Mouse (Mus musculus): Measurements from ENCODE around the gene Olfr784. TPM values are rescaled to one million over a fixed set of nuclear protein-coding genes. Genes with fewer than 3 reads are reported as not detected.
"Not testable (repeated sequence)": the region's sequence is repeated elsewhere in the genome, so short reads cannot be mapped to it uniquely, and the experiment has no call there.

The Olfr784 gene
- 0.05 TPM in 1 of 2 replicates, not detected in the other for polyA plus RNA-seq (2012; rRNA removed)

GRCm38 (mm10) chr10:129383783-129384182, at the start of gene Olfr784:
TSS of gene Olfr784 (plus strand) at chr10:129384083.
- Histone ChIP-seq H3K4me1 (ENCODE audit: control insufficient read depth, insufficient read depth, low read length) (no peaks in the 10 kb centered on the region), H3K4me3 (replicated peaks; ENCODE audit: extremely low read depth, low read depth, low read length) (no peak within 1 kb of the TSS)
- DNase-seq = no peak
- TF ChIP-seq CTCF (IDR thresholded peaks at IDR 0.05; ENCODE audit: insufficient read depth, low read length) (no peak), POLR2A (IDR thresholded peaks at IDR 0.05; ENCODE audit: borderline replicate concordance, extremely low read depth, low read depth, low read length) (no peak)

- TF ChIP-seq CTCF (IDR thresholded peaks at IDR 0.05; ENCODE audit: insufficient read depth, low read length) = no peak
- no peak for DNase-seq
- Histone ChIP-seq H3K4me1 (ENCODE audit: control insufficient read depth, insufficient read depth, low read length) (no peaks in the 10 kb centered on the region), H3K4me3 (replicated peaks; ENCODE audit: extremely low read depth, low read depth, low read length) (no peak within 1 kb of the TSS)
- 87% methylated on average over 3 of the region's 3 CpGs for WGBS
These were observed 35.3 kb upstream of the Olfr784 start, which contains the start of gene Olfr782 for GRCm38 (mm10) chr10:129348550-129348949. TSS of gene Olfr782 (plus strand) at chr10:129348850.

GRCm38 (mm10) chr10:129352475-129352874, 31.4 kb upstream of the Olfr784 start:
- not testable (repeated sequence) for H3K4me1 ChIP-seq (ENCODE audit: control insufficient read depth, insufficient read depth, low read length); H3K4me3 ChIP-seq (replicated peaks; ENCODE audit: extremely low read depth, low read depth, low read length); DNase-seq
- 60% methylated on average over 2 of the region's 2 CpGs for WGBS

- not testable (repeated sequence) for H3K4me1 ChIP-seq (ENCODE audit: control insufficient read depth, insufficient read depth, low read length); H3K4me3 ChIP-seq (replicated peaks; ENCODE audit: extremely low read depth, low read depth, low read length); DNase-seq
- WGBS = 87% methylated on average over 4 of the region's 4 CpGs
These were observed 27.4 kb upstream of the Olfr784 start for GRCm38 (mm10) chr10:129356496-129356895.

GRCm38 (mm10) chr10:129357307-129357706, 26.6 kb upstream of the Olfr784 start:
- Histone ChIP-seq H3K4me3 (replicated peaks; ENCODE audit: extremely low read depth, low read depth, low read length) (no peak overlapping the region), H3K4me1 (ENCODE audit: control insufficient read depth, insufficient read depth, low read length) (no peaks in the 10 kb centered on the region)
- no peak for DNase-seq
- WGBS = 70% methylated on average over 5 of the region's 5 CpGs
- no peak for TF ChIP-seq CTCF (IDR thresholded peaks at IDR 0.05; ENCODE audit: insufficient read depth, low read length)
- no peak for TF ChIP-seq POLR2A (IDR thresholded peaks at IDR 0.05; ENCODE audit: borderline replicate concordance, extremely low read depth, low read depth, low read length)

GRCm38 (mm10) chr10:129374051-129374450, 9.8 kb upstream of the Olfr784 start:
- H3K4me1 ChIP-seq (ENCODE audit: control insufficient read depth, insufficient read depth, low read length); DNase-seq; H3K4me3 ChIP-seq (replicated peaks; ENCODE audit: extremely low read depth, low read depth, low read length): not testable (repeated sequence)
- WGBS = 88% methylated on average over 5 of the region's 5 CpGs

- Histone ChIP-seq H3K4me1 (ENCODE audit: control insufficient read depth, insufficient read depth, low read length) (no peaks in the 10 kb centered on the region), H3K4me3 (replicated peaks; ENCODE audit: extremely low read depth, low read depth, low read length) (no peak overlapping the region)
- no peak for DNase-seq
- TF ChIP-seq POLR2A (IDR thresholded peaks at IDR 0.05; ENCODE audit: borderline replicate concordance, extremely low read depth, low read depth, low read length) = no peak
- 53% methylated on average over 5 of the region's 5 CpGs for WGBS
These were observed 17.0 kb downstream of the Olfr784 start for GRCm38 (mm10) chr10:129400892-129401291.

GRCm38 (mm10) chr10:129405126-129405525, 21.2 kb downstream of the Olfr784 start, which contains the start of gene Olfr785:
TSS of gene Olfr785 (plus strand) at chr10:129405426.
- Histone ChIP-seq H3K4me1 (ENCODE audit: control insufficient read depth, insufficient read depth, low read length) (no peaks in the 10 kb centered on the region), H3K4me3 (replicated peaks; ENCODE audit: extremely low read depth, low read depth, low read length) (no peak within 1 kb of the TSS)
- WGBS = 54% methylated on average over 2 of the region's 2 CpGs
- no peak for DNase-seq
- TF ChIP-seq POLR2A (IDR thresholded peaks at IDR 0.05; ENCODE audit: borderline replicate concordance, extremely low read depth, low read depth, low read length) = no peak
- TF ChIP-seq CTCF (IDR thresholded peaks at IDR 0.05; ENCODE audit: insufficient read depth, low read length) = no peak

- no peak within 1 kb of the TSS for H3K4me3 ChIP-seq (replicated peaks; ENCODE audit: extremely low read depth, low read depth, low read length)
- TF ChIP-seq CTCF (IDR thresholded peaks at IDR 0.05; ENCODE audit: insufficient read depth, low read length) (no peak), POLR2A (IDR thresholded peaks at IDR 0.05; ENCODE audit: borderline replicate concordance, extremely low read depth, low read depth, low read length) (no peak)
- no peaks in the 10 kb centered on the region for H3K4me1 ChIP-seq (ENCODE audit: control insufficient read depth, insufficient read depth, low read length)
- DNase-seq = no peak
These were observed 43.1 kb downstream of the Olfr784 start, which contains the start of gene Olfr786 for GRCm38 (mm10) chr10:129427006-129427405. TSS of gene Olfr786 (plus strand) at chr10:129427306.

Other genes starting within 250 kb of the Olfr784 start
- gene Olfr770, start 245.1 kb upstream of the Olfr784 start, polyA plus RNA-seq (2012; rRNA removed) = not detected in 2 replicates
- gene Olfr771, start 219.3 kb upstream of the Olfr784 start, polyA plus RNA-seq (2012; rRNA removed) = not detected in 2 replicates
- gene Olfr772, start 206.2 kb upstream of the Olfr784 start, polyA plus RNA-seq (2012; rRNA removed) = not detected in 2 replicates
- not detected in 2 replicates for gene Olfr773, start 196.7 kb upstream of the Olfr784 start, polyA plus RNA-seq (2012; rRNA removed)
- gene Olfr774, start 147.9 kb upstream of the Olfr784 start, polyA plus RNA-seq (2012; rRNA removed) = not detected in 2 replicates
- not detected in 2 replicates for gene Olfr775, start 135.7 kb upstream of the Olfr784 start, polyA plus RNA-seq (2012; rRNA removed)
- gene Olfr776, start 125.0 kb upstream of the Olfr784 start, polyA plus RNA-seq (2012; rRNA removed) = not detected in 2 replicates
- not detected in 2 replicates for gene Olfr777, start 112.6 kb upstream of the Olfr784 start, polyA plus RNA-seq (2012; rRNA removed)
- gene Olfr780, start 66.0 kb upstream of the Olfr784 start, polyA plus RNA-seq (2012; rRNA removed) = not detected in 2 replicates
- not detected in 2 replicates for gene Olfr781, start 55.2 kb upstream of the Olfr784 start, polyA plus RNA-seq (2012; rRNA removed)
- gene Olfr782, start 35.2 kb upstream of the Olfr784 start, polyA plus RNA-seq (2012; rRNA removed) = not detected in 2 replicates
- not detected in 2 replicates for gene Olfr785, start 21.3 kb downstream of the Olfr784 start, polyA plus RNA-seq (2012; rRNA removed)
- gene Olfr786, start 43.2 kb downstream of the Olfr784 start, polyA plus RNA-seq (2012; rRNA removed) = not detected in 2 replicates
- gene Olfr787, start 77.8 kb downstream of the Olfr784 start, polyA plus RNA-seq (2012; rRNA removed) = not detected in 2 replicates
- gene Olfr788, start 86.9 kb downstream of the Olfr784 start, polyA plus RNA-seq (2012; rRNA removed) = not detected in 2 replicates
- not detected in 2 replicates for gene Olfr789, start 100.7 kb downstream of the Olfr784 start, polyA plus RNA-seq (2012; rRNA removed)
- gene Olfr790, start 114.4 kb downstream of the Olfr784 start, polyA plus RNA-seq (2012; rRNA removed) = not detected in 2 replicates
- gene Olfr791, start 137.7 kb downstream of the Olfr784 start, polyA plus RNA-seq (2012; rRNA removed) = not detected in 2 replicates
- not detected in 2 replicates for gene Olfr792, start 155.1 kb downstream of the Olfr784 start, polyA plus RNA-seq (2012; rRNA removed)
- gene Olfr794, start 183.6 kb downstream of the Olfr784 start, polyA plus RNA-seq (2012; rRNA removed) = not detected in 2 replicates
- not detected in 2 replicates for gene Olfr796, start 228.5 kb downstream of the Olfr784 start, polyA plus RNA-seq (2012; rRNA removed)
- not detected in 2 replicates for gene Olfr798, start 243.9 kb downstream of the Olfr784 start, polyA plus RNA-seq (2012; rRNA removed)

All from lung, adult 2 months (tissue).